Mouse (Mus musculus) forebrain, embryonic 10.5 days (tissue): ENCODE results near the gene Zfp62. TPM values are rescaled to one million over a fixed set of nuclear protein-coding genes. Genes with fewer than 3 reads are reported as not detected.
A peak's percentile ranks its signal among the peaks of the same experiment; 100 is the strongest.
"Not testable (repeated sequence)": the region's sequence is repeated elsewhere in the genome, so short reads cannot be mapped to it uniquely, and the experiment has no call there.

Experiments used
- DNase-seq: peaks from one replicate; pipeline ENCODE4 v3.0.0-alpha.2; 2017; ENCODE audit warnings: low spot score; ENCODE audit errors: extremely low spot score
- H3K27ac ChIP-seq: fragments of 300-500 bp; sonication (generic); 2 replicates; pipeline ENCODE4 v1.5.1; 2016; ENCODE audit warnings: mild to moderate bottlenecking
- H3K27me3 ChIP-seq: fragments of 300-500 bp; sonication (generic); 2 replicates; pipeline ENCODE4 v1.6.1; 2016; ENCODE audit warnings: mild to moderate bottlenecking; ENCODE audit not compliant: poor library complexity, severe bottlenecking
- H3K36me3 ChIP-seq: fragments of 300-500 bp; sonication (generic); replicated peaks from 2 replicates; pipeline ENCODE4 v1.6.1; 2016; ENCODE audit warnings: mild to moderate bottlenecking, moderate library complexity
- H3K4me1 ChIP-seq: fragments of 300-500 bp; sonication (generic); 2 replicates; pipeline ENCODE4 v1.6.1; 2016
- H3K4me3 ChIP-seq: fragments of 300-500 bp; sonication (generic); 2 replicates; pipeline ENCODE4 v1.5.1; 2016; ENCODE audit warnings: mild to moderate bottlenecking, moderate library complexity
- H3K9me3 ChIP-seq: fragments of 300-500 bp; sonication (generic); 2 replicates; pipeline ENCODE4 v1.6.1; 2016; ENCODE audit warnings: mild to moderate bottlenecking, moderate library complexity
- WGBS: fragments of 180-500 bp; shearing (Covaris S2); methylation state at CpG from one replicate; pipeline ENCODE4 v1.1.7; 2016; 5-methylcytosine and 5-hydroxymethylcytosine counted together
- polyA plus RNA-seq: library from polyadenylated mRNA; unstranded; fragments of >200 nt; fragmentation: Nextera tagmentation; extraction: Ambion mirVana; gene quantifications from 2 replicates; pipeline ENCODE4 v1.2.1, GENCODE M21; 2016

Zfp62 gene
- polyA plus RNA-seq: 42.3 and 49.2 TPM in 2 replicates

DNA sequence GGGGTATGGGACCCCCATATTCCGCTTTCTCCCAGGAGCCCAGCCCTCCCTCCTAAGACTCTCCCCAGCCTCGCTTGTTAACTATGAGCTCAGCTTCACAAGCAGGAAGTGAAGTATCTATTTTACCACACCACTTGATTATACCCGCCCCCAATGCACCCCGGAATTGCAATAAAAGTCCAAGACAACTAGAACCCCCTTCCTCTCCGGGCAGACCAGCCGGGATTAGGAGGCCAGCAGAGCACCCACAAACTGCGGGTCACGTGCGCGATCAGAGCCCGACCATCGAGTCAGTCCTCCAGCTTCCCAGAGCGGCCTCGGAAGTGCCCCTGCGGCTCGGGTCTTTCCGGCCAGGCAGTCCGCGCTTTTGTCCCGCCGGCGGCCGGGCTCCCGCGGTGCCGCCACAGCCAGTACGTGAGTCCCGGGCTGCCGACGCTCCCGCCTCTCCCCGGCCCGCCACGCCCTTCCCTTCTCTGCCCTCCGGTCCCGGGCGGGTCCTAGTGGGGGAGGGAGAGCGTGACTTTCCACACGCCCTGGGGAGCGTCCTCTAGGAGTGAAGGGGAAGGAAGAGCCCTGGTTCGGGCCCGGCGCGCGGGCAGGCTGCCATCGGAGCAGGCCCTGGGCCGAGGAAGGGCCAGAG lies at the start of gene Zfp62:
Zfp62 (plus strand) TSS at position 164 of the 640 bp plus-strand sequence.
- peak; percentile 91 for DNase-seq
- Histone ChIP-seq H3K4me3 (peak within 1 kb of the TSS; percentile 91), H3K27ac (peak within 1 kb of the TSS; percentile 100), H3K9me3 (no peaks in the 10 kb centered on the region), H3K36me3 (peaks cover 22% of the 10 kb centered on the region), H3K4me1 (peaks cover 20% of the 10 kb centered on the region), H3K27me3 (no peaks in the 10 kb centered on the region)
- WGBS: under 1% methylated on average over 47 of the region's 47 CpGs

DNA sequence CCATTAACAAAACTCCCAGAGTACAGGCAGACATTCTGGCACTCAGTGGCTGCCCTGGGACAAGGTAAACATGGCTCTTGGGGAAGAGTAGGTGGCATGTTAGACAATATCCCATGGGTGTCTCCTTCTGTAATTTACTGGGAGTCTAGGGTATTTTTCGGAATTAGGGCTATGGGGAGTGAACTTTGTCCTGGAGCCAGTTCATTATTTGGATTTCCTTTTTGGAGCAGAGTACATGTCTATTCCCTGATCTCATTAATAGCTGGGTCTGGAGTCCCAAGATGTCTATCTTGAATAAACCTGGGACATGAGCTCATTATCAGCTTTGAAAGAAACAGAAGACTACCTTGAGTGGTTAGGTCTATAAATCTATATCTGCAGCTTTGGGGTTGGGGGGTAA lies 49.0 kb upstream of the Zfp62 start, which contains the start of gene Olfr1394:
Olfr1394 (plus strand) TSS at position 301 of the 400 bp plus-strand sequence.
- 94% methylated on average over 1 of the region's 1 CpGs for WGBS
- Histone ChIP-seq H3K9me3 (no peaks in the 10 kb centered on the region), H3K27ac (no peak within 1 kb of the TSS), H3K36me3 (no peaks in the 10 kb centered on the region), H3K4me3 (no peak within 1 kb of the TSS), H3K4me1 (no peaks in the 10 kb centered on the region), H3K27me3 (no peaks in the 10 kb centered on the region)
- no peak for DNase-seq

DNA sequence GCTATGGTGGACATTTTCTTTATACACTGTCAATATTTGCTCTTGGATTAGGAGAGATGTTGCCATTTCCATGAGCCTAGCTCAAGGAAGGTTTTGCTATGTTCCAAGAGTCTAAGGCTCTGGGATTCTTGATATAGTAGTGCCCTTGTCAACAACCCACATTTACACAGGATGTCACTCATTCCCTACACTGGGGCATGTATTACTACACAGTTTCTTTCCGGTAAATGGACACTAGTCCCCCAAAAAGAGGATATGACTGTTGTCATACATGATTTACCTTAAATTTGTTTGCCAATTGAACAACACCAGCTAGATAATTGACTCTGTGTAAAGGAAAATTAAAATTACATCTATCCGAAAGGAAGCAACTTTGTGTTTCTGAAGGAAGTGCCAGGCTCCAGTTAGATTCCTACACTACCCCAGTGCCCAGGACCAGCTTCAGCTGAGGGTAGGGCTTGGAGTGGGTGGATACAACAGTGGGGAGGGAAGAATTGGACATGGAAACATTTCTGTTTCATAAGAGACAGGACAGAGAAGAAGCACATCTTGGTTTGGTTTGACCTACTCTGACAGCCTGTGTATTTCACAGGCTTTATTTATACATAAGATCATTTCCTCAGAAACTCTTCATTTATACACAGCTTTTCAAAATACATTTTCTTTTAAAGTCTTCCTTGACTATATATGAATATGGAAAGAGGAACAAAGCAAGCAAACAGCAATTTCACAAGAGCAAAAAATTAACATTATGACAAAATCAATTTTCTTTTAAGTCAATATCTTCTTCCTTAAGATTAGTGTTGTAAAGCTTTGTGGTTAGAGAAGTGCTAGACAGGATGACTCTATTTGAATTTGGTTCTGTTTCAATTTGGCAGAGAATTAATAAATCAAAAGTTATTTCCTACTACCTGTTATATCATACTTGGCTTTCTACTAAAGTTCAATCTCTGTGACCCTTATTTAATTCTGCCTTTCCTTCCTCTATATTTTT lies 46.0 kb upstream of the Zfp62 start:
- no peaks in the 10 kb centered on the region for H3K27me3 ChIP-seq
- WGBS: 91% methylated on average over 2 of the region's 2 CpGs
- H3K4me3 ChIP-seq: no peak overlapping the region
- no peaks in the 10 kb centered on the region for H3K9me3 ChIP-seq
- no peak overlapping the region for H3K27ac ChIP-seq
- DNase-seq: no peak
- H3K36me3 ChIP-seq: no peaks in the 10 kb centered on the region
- no peaks in the 10 kb centered on the region for H3K4me1 ChIP-seq

DNA sequence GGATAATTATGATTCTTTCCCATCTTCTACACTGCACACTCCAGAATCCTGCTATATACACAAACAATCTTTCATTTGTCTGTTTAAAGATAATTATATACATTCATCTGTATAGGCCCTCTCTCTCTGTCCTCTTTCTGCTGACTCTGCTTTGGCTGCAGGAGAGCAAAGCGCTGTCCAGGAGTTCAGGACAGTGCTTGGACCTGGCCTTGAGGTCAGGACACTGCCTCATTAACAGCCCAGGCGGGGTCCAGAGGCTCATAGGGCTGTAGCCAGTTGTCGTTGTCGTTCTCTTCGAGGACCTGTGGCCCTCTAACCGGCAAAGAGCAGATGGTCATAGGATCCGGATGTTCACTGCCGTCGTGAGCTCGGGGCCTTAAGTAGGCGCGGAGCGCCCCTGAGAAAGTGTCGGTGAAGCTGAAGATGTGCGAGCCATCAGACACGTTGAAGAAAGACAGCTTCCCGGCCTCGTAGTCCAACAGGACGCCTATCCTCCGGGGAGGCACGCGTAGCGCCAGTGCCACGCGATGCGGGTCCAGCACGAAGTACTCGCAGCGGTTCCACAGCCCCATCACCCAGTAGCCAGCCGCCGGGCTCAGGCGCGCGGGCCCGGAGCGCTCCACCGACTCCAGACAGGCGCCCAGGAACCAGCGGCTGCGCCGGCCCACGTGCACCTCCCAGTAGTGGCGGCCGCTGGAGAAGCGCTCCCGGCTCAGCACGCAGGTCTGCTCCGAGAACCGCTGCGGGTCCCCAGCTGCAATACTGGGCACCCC lies 34.1 kb upstream of the Zfp62 start:
- Histone ChIP-seq H3K4me1 (peaks cover 8% of the 10 kb centered on the region), H3K9me3 (peaks cover 9% of the 10 kb centered on the region; the same call in 1 of the 2 replicates), H3K4me3 (peak overlapping the region; percentile 51), H3K27ac (0 out of 2 replicates have a peak overlapping the region, but pooled peaks have one; percentile 48), H3K36me3 (no peaks in the 10 kb centered on the region), H3K27me3 (peaks cover 30% of the 10 kb centered on the region)
- DNase-seq: peak; percentile 38
- 8% methylated on average over 50 of the region's 50 CpGs for WGBS

DNA sequence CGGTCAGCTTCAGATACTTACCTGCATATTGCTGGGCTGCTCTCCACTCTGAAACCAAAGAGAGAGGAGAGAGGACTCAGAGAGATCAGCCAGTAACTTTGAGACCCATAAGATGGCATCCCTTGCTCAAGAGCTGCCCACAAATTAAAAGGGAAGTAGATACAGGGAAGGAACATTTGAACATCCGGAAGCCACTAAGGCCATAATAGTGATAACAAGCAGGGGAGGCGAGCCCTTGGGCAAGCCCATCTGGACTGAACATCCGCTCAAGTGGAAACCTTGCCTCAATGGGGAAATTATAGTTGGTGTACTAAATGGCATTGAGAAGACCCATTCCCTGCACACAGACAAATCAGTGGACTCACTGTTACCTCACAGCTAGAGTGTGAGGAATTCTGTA lies 32.5 kb upstream of the Zfp62 start:
- no peak for DNase-seq
- 91% methylated on average over 4 of the region's 4 CpGs for WGBS
- no peak overlapping the region for H3K27ac ChIP-seq
- H3K9me3 ChIP-seq: peaks cover 9% of the 10 kb centered on the region; the same call in 1 of the 2 replicates
- H3K4me1 ChIP-seq: peaks cover 13% of the 10 kb centered on the region
- H3K27me3 ChIP-seq: peaks cover 30% of the 10 kb centered on the region
- H3K36me3 ChIP-seq: no peaks in the 10 kb centered on the region
- H3K4me3 ChIP-seq: no peak overlapping the region

DNA sequence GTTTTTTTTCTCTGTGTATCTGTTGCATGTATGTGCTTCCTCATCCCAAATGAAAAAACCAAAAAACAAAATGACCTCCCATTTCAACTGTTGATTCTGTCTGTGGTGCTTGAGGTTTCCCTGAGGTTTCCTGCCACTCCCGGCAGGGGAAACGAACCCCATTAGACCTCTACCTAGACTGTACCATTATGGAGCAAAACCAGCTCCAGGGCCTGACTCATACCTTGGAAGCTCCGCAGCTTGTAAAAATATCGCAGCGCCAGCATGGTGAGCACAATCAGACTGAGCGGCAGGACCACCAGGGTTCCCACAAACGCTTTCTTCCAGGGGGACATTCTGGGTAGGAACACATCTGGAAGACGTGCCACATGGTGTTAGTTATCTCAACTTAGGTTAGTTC lies 27.7 kb upstream of the Zfp62 start:
- Histone ChIP-seq H3K36me3 (no peaks in the 10 kb centered on the region), H3K9me3 (no peaks in the 10 kb centered on the region), H3K4me3 (no peak overlapping the region), H3K27ac (no peak overlapping the region), H3K4me1 (peaks cover 5% of the 10 kb centered on the region), H3K27me3 (peaks cover 8% of the 10 kb centered on the region)
- WGBS: 89% methylated on average over 8 of the region's 8 CpGs
- no peak for DNase-seq

DNA sequence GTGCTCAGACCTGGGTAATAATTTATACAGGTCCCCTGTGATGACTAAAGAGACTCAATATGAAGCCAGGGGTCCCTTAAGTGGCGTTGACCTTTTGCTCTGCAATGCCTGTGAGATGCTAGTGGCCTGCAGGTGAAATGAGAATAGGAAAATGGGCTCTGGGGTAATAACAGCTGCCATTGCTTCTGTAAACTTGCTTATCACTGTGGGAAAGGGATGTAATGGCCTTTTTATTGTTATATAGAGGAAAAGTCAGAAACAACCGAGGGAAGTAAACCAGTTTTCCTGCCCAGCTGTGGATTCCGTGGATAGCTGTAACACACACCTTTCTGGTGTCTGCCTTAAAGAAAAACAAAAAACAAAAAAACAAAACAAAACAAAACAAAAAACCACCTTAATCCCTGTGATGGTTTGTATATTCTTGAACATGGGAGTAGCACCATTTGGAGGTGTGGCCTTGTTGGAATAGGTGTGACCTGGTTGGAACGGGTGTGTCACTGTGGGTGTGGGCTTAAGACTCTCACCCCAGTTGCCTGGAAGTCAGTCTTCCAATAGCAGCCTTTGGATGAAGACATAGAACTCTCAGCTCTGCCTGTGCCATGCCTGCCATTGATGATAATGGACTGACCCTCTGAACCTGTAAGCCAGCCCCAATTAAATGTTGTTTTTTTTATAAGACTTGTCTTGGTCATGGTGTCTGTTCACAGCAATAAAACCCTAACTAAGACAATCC lies 26.9 kb upstream of the Zfp62 start:
- DNase-seq, H3K4me1 ChIP-seq, H3K9me3 ChIP-seq, H3K36me3 ChIP-seq, H3K27ac ChIP-seq, H3K4me3 ChIP-seq, H3K27me3 ChIP-seq: not testable (repeated sequence)
- WGBS: 91% methylated on average over 4 of the region's 4 CpGs

DNA sequence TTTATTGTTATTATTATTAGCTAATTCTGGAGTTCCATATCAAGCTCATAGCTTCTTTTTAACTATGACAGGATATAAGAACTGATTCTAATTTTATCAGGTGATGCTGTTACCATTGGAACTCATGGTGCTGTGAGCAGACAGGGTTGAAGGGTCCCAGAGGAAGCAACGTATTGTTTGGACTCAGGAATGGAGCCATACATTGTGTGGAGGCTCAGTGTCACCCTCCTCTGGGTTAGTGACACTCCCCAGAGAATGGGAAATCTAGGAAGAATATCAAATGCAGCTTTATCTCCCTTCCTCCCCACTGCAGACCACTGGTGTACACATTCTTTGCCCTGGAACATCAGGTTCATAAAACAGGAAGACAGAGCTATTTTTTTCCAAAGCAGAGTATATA lies 19.9 kb upstream of the Zfp62 start:
- Histone ChIP-seq H3K36me3 (no peaks in the 10 kb centered on the region), H3K27ac (no peak overlapping the region), H3K4me1 (no peaks in the 10 kb centered on the region), H3K9me3 (no peaks in the 10 kb centered on the region), H3K4me3 (no peak overlapping the region), H3K27me3 (no peaks in the 10 kb centered on the region)
- WGBS: 83% methylated on average over 1 of the region's 1 CpGs
- no peak for DNase-seq

DNA sequence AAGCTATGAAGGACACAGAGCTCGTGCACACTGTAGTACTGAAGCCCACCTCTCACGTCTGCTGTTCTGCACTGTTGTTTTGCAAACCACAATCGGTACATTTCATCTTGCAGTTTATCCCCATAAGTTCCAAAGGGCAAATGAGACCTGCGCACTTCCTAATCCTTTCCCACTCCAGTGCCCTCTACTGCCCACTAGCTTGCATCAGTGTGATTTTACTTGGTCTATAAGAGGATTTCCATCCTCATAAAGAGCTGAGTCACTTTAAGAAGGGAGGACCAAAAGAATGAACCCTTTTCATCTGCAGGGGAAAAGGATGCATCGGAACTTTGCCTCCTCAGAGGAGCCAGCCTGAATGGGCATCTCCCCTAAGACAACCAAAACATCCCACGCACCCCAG lies 16.6 kb upstream of the Zfp62 start:
- no peaks in the 10 kb centered on the region for H3K4me1 ChIP-seq
- no peaks in the 10 kb centered on the region for H3K9me3 ChIP-seq
- no peak overlapping the region for H3K27ac ChIP-seq
- DNase-seq: no peak
- no peak overlapping the region for H3K4me3 ChIP-seq
- H3K36me3 ChIP-seq: no peaks in the 10 kb centered on the region
- WGBS: 80% methylated on average over 6 of the region's 6 CpGs
- H3K27me3 ChIP-seq: no peaks in the 10 kb centered on the region

DNA sequence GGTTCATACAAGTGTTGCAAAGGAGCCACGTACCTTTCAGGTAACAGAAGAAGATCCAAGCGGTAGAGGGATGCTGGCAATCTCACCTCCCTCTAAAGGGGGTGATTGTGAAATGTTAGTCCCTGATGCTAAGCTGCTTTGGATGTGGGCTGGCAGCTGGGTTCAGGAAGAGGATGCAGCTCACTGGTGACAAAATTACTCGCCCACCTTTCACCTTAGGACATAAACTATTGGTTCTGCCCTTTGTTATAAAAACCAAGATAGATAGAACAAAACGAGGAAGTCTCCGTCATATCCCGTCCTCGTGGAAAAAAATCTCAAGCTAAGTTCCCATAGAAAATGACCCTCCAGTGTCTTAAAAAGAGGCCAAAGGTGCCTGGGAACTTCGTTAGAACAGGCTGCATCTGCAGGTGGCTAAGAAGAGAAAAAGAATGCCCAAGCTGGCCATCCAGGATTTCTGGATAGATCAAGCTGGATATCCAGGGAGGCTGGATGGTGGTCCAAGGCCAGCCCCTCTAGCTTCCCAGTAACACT lies 16.1 kb upstream of the Zfp62 start, which contains the start of gene Btnl9:
Btnl9 (minus strand) TSS at position 205 of the 534 bp plus-strand sequence.
- Histone ChIP-seq H3K9me3 (no peaks in the 10 kb centered on the region), H3K4me1 (no peaks in the 10 kb centered on the region), H3K27ac (no peak within 1 kb of the TSS), H3K4me3 (no peak within 1 kb of the TSS), H3K27me3 (no peaks in the 10 kb centered on the region), H3K36me3 (no peaks in the 10 kb centered on the region)
- DNase-seq: no peak
- whole genome bisulfite sequencing: 83% methylated on average over 8 of the region's 8 CpGs

DNA sequence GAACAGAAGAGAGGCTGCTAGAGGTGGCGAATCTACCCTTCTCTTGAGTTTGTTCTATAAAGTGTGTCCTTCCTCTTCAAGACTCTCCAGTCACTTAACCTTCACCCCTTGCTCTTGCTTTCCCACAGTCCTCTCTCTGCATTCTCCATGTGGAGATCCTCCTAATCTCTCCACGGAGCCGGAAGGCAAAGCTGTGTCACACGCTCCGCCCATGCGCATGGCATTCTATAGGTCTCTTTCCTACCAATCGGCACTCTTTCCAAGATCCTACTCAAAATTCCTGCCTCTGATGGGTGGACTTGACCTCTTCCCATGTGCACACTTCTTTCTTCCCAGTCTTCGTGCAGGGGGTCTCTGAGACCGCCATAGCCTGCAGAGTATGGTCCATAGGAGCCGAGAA lies 15.4 kb upstream of the Zfp62 start:
- WGBS: 81% methylated on average over 10 of the region's 10 CpGs
- Histone ChIP-seq H3K27me3 (no peaks in the 10 kb centered on the region), H3K9me3 (no peaks in the 10 kb centered on the region), H3K4me1 (no peaks in the 10 kb centered on the region), H3K36me3 (no peaks in the 10 kb centered on the region), H3K4me3 (no peak overlapping the region), H3K27ac (no peak overlapping the region)
- DNase-seq: no peak

DNA sequence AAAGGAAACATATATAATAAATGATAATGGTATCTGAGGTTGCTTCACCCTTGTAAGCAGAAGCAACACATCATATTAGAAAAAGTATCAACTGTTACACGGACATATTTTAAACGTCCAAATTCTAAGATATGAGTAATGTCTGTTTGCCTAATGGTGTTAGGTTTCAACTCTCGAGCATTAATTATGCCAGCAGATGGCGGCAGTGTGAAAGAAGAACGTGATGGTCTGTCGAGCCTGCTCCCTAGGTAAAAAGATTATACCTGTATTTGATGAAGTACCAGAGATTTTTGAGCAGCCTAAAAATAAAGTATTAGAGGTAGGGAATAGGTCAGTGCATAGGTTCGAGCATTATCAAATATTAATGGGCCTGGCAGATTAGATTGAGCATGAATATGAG lies 13.4 kb upstream of the Zfp62 start:
- H3K4me1 ChIP-seq: no peaks in the 10 kb centered on the region
- peak; percentile 23 for DNase-seq
- H3K9me3 ChIP-seq: no peaks in the 10 kb centered on the region
- H3K27me3 ChIP-seq: no peaks in the 10 kb centered on the region
- H3K27ac ChIP-seq: no peak overlapping the region
- H3K4me3 ChIP-seq: no peak overlapping the region
- WGBS: 7% methylated on average over 7 of the region's 7 CpGs
- H3K36me3 ChIP-seq: no peaks in the 10 kb centered on the region
